Mouse (Mus musculus): ENCODE data around the gene Upk2.

GRCm38 (mm10) chr9:44496803-44497461, 42.2 kb upstream of the Upk2 start:
- TF ChIP-seq CTCF (IDR thresholded peaks at IDR 0.05; ENCODE audit: borderline replicate concordance, extremely low read depth, insufficient read depth, insufficient read length), result no peak
- no peak for TF ChIP-seq POLR2A (IDR thresholded peaks at IDR 0.05; ENCODE audit: borderline replicate concordance, extremely low read depth, insufficient read depth, insufficient read length, poor library complexity, severe bottlenecking)
